33 mouse cellular contexts compared by ENCODE assay signal in the genomic region with DNA sequence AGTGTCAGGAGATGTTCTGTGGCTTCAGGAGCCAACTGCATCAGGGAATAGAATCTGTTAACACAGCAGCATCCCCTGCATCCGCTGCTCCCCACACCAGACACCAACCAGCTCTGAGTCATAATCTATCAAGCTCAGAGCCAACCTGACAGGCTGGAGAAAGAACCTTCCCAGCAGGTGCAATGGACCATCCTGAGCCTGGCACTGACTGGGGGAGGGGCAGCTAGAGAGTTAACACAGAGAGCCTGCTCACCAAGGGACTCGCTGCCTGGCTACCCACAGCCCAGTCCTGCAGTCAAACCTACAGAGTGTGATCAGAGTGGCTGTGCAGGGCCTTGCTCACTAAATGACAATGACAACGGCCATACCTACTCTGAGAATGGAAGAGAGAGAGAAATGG.
DNase-seq lines count a peak whose midpoint lies in the region; ATAC-seq and TF ChIP-seq lines count a peak whose summit lies in the region.
"Had no signal": no experiment of that assay in that cellular context is flagged by ENCODE, and none has a peak within 500 bp of the region (broad histone marks: within the 10 kb centered on the region; RNA-seq: fewer than 3 reads in every experiment).

No protein-coding gene starts in this region.

- no peak overlapping the region for H3K27ac ChIP-seq in gastrocnemius, adult 2 months
- H3K27ac ChIP-seq: embryonic facial prominence, embryonic 12.5 days; heart, adult 2 months; heart, embryonic 13.5 days; hindbrain, embryonic 12.5 days; hindbrain, postnatal 0 days; intestine, embryonic 15.5 days; limb, embryonic 10.5 days; limb, embryonic 15.5 days; liver, embryonic 13.5 days; macrophage; midbrain, embryonic 15.5 days; neural tube, embryonic 15.5 days had no signal

- DNase-seq in cerebellum, adult 18-20 months, result peak; percentile 43
- DNase-seq in cerebellum, adult 9-10 months, result no peak
- peak; percentile 11 for DNase-seq in left cerebral cortex, postnatal 4 days
- no peak for DNase-seq in left cerebral cortex, postnatal 10 days (ENCODE audit: extremely low spot score in 1 of 2, low spot score in 2 of 2)
- peak; percentile 34 for DNase-seq in cerebellum, adult 9-11 months
- no peak for DNase-seq in adrenal gland, postnatal 10 days
- DNase-seq in gastrocnemius, adult 2 months, result no peak
- DNase-seq: adrenal gland, postnatal 36 days; embryo, embryonic 11 days; gastrocnemius, postnatal 36 days; heart, adult 2 months; heart, postnatal 10 days; kidney, adult 9 months; kidney, postnatal 14 days; liver, embryonic 13.5 days; lung, adult 18-20 months; retina, postnatal 1 day; right cerebral cortex, postnatal 14 days; thymus, postnatal 25 days had no signal

- TF ChIP-seq CTCF in gastrocnemius, adult 2 months (IDR thresholded peaks at IDR 0.05), result no peak

- ATAC-seq in megakaryocyte-erythroid progenitor cell, adult 5-6 weeks (replicated peaks; ENCODE audit: low FRiP score, low TSS enrichment, poor library complexity, severe bottlenecking), result 0 out of 2 replicates have a peak, but pooled peaks have one; percentile 30
- ATAC-seq: CD4-positive, CD25-positive, alpha-beta regulatory T cell, adult 4 months; forebrain, embryonic 14.5 days; hindbrain, postnatal 0 days; intestine, embryonic 15.5 days; lung, postnatal 0 days; midbrain, embryonic 15.5 days had no signal

- intact Hi-C loops in left cerebral cortex, postnatal 4 days (cut with DNase I), result no loop called here
- intact Hi-C loops in left cerebral cortex, postnatal 10 days (cut with DNase I), result no loop called here
- intact Hi-C loops in gastrocnemius, adult 2 months (cut with DNase I), result no loop called here

- H3K4me3 ChIP-seq in gastrocnemius, adult 2 months, result no peak overlapping the region
- H3K4me3 ChIP-seq: embryonic facial prominence, embryonic 12.5 days; heart, adult 2 months; heart, embryonic 13.5 days; hindbrain, embryonic 12.5 days; intestine, embryonic 15.5 days; limb, embryonic 10.5 days; limb, embryonic 15.5 days; liver, embryonic 13.5 days; midbrain, embryonic 15.5 days; neural tube, embryonic 15.5 days had no signal

Comparison
In these comparisons a context has a peak if more than half of its experiments do, and no peak if none do; other contexts are left out.
1. DNase-seq: peak in cerebellum, adult 18-20 months (2 of 2), left cerebral cortex, postnatal 4 days (single experiment) and cerebellum, adult 9-11 months (single experiment); none in cerebellum, adult 9-10 months (single experiment), left cerebral cortex, postnatal 10 days (0 of 2), adrenal gland, postnatal 10 days (single experiment) and gastrocnemius, adult 2 months (single experiment).